Mouse (Mus musculus) brown adipose tissue, adult 24 weeks (tissue): Measurements from ENCODE around the gene Gsx1. TPM values are rescaled to one million over a fixed set of nuclear protein-coding genes. Genes with fewer than 3 reads are reported as not detected.

ENCODE experiments used
- H3K27ac ChIP-seq: fragments of 200-500 bp; replicated peaks from 2 replicates; pipeline ENCODE4 v1.5.1; 2012; ENCODE audit warnings: low read depth, mild to moderate bottlenecking, low read length
- H3K4me1 ChIP-seq: fragments of 200-500 bp; 2 replicates; pipeline ENCODE4 v1.6.1; 2012; ENCODE audit warnings: low read length, mixed read lengths; ENCODE audit not compliant: control insufficient read depth, insufficient read depth, insufficient read length
- H3K4me3 ChIP-seq: fragments of 200-500 bp; 2 replicates; pipeline ENCODE4 v1.5.1; 2012; ENCODE audit warnings: low read depth, mild to moderate bottlenecking, low read length, moderate library complexity; ENCODE audit not compliant: insufficient read depth
- polyA plus RNA-seq: library from polyadenylated mRNA; stranded (reverse); fragments of >200 nt; gene quantifications from 2 replicates; pipeline ENCODE4 v1.2.4, GENCODE M21; 2012; ENCODE audit not compliant: missing spikeins, insufficient read depth, insufficient read length

The Gsx1 gene
- polyA plus RNA-seq, 1 experiment = not detected

DNA sequence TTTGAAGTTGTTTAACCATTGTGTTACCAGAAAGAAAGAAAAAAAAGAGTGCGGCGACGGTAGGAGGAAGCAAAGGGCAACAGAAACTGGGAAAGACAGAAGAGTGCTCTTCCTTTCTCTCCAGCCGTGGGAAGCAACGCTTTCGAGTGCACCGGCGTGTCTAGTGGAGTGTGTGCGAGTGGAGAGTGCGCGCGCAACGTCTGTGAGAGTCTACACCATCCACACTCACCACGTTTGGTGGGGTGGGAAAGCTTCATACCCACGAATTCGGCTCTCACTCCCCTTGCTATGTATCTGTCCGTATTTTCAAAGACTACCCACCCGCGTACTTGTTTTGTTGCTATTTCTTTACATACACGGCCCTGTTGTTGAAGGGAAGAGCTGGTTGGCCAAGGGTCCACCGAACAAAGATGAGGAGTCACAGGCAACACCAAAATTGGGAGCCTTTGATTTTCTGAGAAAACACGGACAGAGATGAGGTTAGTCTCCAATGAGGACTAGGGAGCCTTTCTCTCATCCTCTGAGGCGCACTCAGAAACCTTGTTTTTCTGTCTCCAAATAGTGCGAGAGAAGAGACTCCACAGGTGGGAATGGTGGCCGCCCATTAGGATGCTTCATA, 835 bp upstream of the Gsx1 start:
- Histone ChIP-seq H3K4me1 (peaks cover 18% of the 10 kb centered on the region), H3K4me3 (peak overlapping the region; percentile 48), H3K27ac (no peak overlapping the region)

DNA sequence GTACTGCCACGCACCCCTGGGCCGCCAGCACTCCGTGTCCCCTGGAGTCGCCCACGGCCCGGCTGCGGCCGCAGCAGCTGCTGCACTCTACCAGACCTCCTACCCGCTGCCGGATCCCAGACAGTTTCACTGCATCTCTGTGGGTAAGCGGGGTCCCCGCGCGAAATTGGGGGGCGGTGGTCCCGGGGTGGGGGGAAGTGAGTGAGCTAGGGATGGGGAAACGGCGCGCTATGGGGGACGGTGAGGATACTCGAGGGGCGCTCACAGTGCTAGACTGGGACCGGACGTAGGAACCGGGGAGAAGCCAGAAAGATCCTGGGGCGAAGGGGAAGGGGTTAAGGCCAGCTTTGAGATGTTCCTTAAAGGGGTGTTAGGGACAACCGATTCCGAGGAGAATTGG, 660 bp downstream of the Gsx1 start:
- Histone ChIP-seq H3K4me1 (peaks cover 18% of the 10 kb centered on the region), H3K27ac (no peak overlapping the region), H3K4me3 (peak overlapping the region; percentile 34; the same call in 1 of the 2 replicates)

DNA sequence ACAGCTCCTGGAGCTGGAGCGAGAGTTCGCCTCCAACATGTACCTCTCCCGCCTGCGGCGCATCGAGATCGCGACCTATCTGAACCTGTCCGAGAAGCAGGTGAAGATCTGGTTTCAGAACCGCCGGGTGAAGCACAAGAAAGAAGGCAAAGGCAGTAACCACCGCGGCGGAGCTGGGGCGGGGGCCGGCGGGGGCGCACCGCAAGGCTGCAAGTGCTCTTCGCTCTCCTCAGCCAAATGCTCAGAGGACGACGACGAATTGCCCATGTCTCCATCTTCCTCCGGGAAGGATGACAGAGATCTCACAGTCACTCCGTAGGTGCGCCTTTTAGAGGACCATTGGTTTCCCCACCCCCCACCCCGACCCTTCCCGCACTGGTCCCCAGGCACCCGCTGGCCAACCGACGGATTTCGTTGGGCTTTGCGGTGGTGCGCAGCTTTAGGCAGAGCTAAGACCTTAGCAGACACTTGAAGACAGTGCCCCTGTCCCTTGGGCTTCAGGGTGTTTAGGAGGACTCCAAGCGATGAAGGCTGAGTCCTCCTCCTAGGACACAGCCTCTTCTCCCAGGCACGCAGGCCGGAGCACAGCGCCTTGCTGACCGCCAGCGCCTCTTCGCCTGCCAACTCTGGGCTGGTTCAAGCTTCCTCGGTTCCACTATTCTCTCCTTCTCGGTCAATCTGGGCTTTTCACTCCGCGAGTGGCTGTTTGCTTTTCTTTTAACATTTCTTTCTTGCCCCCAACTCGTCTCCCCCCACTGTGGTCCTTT, 1.5 kb downstream of the Gsx1 start:
- Histone ChIP-seq H3K4me3 (no peak overlapping the region), H3K27ac (no peak overlapping the region), H3K4me1 (peaks cover 18% of the 10 kb centered on the region)

DNA sequence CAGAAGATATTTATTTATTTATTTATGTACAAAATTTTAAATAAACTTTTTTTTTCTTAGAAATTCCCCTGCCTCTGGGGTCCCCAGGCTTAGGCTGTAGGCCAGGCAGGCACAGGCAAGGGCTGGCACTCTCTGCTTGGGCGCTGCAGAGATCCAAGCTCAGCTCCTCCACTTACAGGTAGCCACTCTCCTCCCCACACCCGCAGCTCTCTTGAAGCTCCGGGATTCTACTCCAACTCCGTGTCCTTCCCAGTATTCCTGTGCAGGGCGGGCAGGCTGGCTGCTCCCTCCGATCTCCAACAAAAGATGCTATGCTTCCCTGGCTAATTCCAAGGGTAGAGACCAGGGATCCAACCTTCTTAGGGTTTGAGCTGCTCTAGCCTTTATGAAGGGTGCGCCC, 2.4 kb downstream of the Gsx1 start:
- H3K4me1 ChIP-seq = peaks cover 16% of the 10 kb centered on the region
- no peak overlapping the region for H3K27ac ChIP-seq
- H3K4me3 ChIP-seq = no peak overlapping the region

DNA sequence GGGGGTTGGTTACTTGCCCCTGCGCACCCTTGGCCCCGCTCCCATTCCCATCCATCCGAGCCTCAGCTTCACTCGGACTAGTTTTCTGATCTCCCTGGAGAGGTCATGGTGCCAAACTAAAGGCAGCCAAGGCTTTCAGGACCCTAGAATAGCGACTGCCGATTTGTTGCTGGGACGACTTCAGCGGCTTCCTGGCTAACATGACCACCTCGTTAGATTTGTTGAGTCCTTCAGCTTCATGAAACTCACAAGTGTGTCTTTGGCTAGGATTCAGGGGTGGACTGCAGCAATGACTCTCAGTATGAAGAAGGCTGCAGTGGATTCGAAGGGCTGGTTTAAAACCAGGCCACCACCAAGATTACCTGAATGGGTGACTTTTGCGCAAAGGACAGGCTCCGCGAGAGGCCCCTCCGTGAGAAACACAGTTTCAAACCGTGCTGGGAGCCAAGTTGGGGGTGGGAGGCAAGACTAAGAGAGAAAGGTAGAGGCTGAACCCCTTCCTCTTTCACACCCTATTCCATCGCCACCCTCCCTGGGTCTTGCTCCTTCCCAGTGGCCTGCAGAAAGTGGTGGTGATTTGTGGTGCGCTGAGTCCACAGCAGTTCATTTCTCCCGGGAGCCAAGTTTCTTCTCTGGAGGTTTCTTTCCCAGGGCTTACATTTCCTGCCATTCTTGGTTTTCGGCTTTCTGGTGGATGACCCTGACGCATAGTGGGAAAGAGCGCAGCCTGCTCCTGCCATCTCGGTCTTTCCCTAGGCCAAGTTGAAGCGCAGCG, 3.5 kb downstream of the Gsx1 start:
- Histone ChIP-seq H3K27ac (no peak overlapping the region), H3K4me3 (no peak overlapping the region), H3K4me1 (peaks cover 12% of the 10 kb centered on the region)

DNA sequence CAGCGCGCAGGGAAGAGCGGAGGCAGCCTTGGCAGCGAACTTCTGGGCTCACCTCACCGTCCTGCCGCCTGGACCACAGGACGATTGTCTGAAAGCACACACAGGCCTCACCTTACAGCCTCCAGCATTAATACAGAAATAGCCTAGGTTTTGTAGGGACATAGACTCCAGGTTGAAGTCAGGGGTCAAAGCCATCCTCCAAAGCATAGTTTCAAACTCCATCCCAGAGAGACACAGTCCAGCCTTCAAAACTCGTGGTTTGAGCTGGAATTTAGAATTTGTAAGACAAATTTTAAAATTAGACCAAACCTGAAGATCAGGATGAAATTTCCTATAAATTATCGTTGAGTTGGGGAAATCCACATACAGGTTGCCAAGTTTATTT, 4.1 kb downstream of the Gsx1 start:
- Histone ChIP-seq H3K27ac (no peak overlapping the region), H3K4me1 (peaks cover 7% of the 10 kb centered on the region), H3K4me3 (no peak overlapping the region)

DNA sequence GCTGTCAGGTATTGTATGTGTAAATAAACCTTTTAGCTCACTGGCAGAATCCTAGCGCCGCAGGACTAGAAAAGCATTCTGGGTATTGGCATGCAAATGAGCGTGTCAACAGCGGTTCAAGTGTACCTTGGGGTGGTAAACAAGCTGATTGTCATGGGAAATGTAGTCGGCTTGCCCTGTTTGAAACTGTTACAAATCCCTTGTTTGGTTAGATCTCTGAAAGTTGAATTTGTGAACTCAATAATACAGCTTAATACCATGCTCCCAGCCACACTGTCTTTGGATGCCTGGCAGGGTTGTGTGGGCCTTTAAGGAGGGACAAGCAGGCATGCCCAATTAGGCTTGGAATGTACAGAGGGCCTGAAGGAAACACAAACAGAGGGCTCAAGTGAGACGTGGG, 16.4 kb downstream of the Gsx1 start:
- no peak overlapping the region for H3K27ac ChIP-seq

DNA sequence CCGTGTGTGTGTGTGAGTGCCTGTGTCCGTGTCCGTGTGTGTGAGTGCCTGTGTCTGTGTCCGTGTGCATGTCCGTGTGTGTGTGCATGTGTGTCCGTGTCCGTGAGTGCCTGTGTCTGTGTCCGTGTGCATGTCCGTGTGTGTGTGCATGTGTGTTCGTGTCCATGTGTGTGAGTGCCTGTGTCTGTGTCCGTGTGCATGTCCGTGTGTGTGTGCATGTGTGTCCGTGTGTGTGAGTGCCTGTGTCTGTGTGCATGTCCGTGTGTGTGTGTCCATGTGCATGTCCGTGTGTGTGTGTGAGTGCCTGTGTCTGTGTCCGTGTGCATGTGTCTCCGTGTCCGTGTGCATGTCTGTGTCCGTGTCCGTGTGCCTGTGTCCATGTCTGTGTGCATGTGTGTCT, 19.4 kb downstream of the Gsx1 start:
- Histone ChIP-seq H3K4me1 (no peaks in the 10 kb centered on the region), H3K4me3 (no peak overlapping the region)

More for the DNA sequence above, 16.4 kb downstream of the Gsx1 start:
- Histone ChIP-seq H3K4me3 (no peak overlapping the region), H3K4me1 (no peaks in the 10 kb centered on the region)

DNA sequence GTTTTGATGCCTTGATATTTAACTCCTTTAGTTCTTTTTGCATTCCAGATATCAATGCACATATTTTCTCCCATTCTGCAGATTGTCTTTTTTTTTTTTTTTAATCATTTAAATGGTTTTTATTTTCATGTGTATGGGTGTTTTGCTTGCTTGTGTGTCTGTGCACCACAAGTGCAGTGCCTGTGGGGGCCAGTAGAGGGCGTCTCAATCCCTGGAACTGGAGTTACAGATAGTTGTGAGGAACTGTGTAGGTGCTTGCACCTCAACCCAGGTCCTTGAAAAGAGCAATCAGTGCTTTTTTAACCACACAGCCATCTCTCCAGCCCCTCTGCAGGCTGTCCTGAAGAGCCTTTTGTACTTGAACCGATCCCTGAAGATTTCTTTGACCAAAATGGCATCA, 20.0 kb downstream of the Gsx1 start:
- no peak overlapping the region for H3K27ac ChIP-seq
- H3K4me3 ChIP-seq = no peak overlapping the region

More for the DNA sequence above, 19.4 kb downstream of the Gsx1 start:
- H3K27ac ChIP-seq = no peak overlapping the region

DNA sequence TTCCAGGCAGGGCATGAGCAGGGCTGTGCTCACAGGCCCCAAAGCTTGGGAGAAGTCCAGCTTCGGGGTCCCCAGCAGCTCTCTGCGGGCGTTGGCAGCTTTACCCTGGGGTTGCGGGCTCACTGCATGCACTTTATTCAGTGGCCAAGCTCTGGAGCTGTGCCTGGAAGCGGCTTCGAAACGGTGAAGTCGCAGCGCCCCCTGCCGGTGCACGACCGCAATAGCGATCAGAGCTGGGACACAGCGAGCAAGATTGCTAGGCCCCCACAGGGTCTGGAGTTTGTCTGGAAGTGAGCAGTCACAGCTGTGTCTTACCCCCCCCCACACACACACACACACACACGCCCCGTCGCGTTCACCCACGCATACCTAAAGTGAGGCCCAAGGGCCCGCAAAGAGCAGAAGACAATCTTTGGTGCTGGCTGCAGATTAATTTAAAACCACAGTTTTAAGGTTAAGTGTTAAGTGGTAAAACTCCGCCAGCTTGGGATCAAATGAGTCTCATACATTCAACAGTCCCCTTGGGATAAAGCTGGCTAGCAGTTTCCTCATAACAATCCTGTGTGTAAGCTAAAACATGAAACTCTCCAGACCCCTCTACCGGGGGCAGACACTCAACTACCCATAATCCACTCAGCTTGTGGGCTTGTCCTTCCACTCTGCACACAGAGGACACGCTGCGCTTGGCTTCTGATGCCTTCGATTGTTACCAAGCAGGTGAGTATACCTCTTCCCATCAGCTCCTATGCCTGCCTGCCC, 39.0 kb downstream of the Gsx1 start:
- no peaks in the 10 kb centered on the region for H3K4me1 ChIP-seq
- H3K4me3 ChIP-seq = no peak overlapping the region
- no peak overlapping the region for H3K27ac ChIP-seq

More for the DNA sequence above, 20.0 kb downstream of the Gsx1 start:
- no peaks in the 10 kb centered on the region for H3K4me1 ChIP-seq

DNA sequence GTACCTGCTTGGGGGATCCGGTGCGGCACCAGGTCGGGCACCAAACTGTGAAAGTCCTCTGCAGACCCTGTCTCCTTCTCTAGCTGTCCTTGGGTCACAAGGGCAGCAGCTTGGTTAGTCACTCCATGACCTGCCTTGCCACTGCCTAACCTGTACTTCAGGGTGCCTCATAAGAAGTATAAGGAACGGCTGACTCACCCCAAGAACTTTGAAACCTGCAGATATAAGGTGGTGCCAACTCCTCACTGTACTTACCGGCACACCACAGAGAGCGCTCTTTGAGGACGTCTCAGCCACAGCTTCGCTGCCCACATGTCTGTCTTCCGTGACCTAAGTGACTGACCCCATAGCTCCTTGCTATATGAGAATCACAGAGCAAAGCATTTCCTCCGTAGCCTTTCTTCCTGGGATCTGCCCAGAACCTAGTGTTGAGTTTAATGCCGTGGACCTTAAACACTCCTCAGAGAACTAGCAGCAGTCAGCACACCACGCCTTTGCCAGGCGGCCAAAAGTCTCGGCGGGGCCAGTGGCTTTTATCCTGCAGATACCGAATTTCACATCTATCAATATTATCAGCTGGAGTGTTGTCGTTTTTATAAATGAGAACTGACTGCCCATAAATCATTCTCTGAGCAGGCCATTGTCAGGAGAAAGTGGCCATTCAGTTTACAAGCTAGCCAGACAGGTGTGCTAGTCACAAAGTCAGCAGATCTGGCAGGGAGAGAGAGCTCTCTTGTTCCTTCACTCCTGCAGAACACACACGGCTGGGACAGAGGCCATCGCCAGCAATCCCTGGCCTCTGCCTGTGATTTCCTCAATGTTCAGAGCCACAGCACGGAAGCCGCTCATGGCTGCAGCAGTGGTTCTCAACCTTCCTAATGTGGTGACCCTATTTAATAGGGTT, 47.2 kb downstream of the Gsx1 start:
- Histone ChIP-seq H3K4me1 (no peaks in the 10 kb centered on the region), H3K27ac (no peak overlapping the region), H3K4me3 (no peak overlapping the region)
